Mouse (Mus musculus): ENCODE measurements around the gene Phldb2.

- no peak for TF ChIP-seq CTCF (conservative IDR thresholded peaks at IDR 0.05 in 1 of 2, IDR thresholded peaks at IDR 0.05 in 1 of 2; ENCODE audit: low read depth in 2 of 2, low read length in 2 of 2)
- TF ChIP-seq MAX (IDR thresholded peaks at IDR 0.05; ENCODE audit: low read length): no peak
- TF ChIP-seq ZMIZ1 (IDR thresholded peaks at IDR 0.05; ENCODE audit: low read depth, low read length): no peak
- TF ChIP-seq NELFE (IDR thresholded peaks at IDR 0.05; ENCODE audit: low read depth, low read length): no peak
- TF ChIP-seq MAFK (IDR thresholded peaks at IDR 0.05; ENCODE audit: insufficient replicate concordance, low read length): no peak
- TF ChIP-seq POLR2A (IDR thresholded peaks at IDR 0.05; ENCODE audit: low read depth, low read length): no peak
- TF ChIP-seq ETS1 (conservative IDR thresholded peaks at IDR 0.05; ENCODE audit: low read depth, low read length): no peak
- TF ChIP-seq RAD21 (IDR thresholded peaks at IDR 0.05; ENCODE audit: low read depth, low read length): no peak
- no peak for TF ChIP-seq CHD2 (IDR thresholded peaks at IDR 0.05; ENCODE audit: low read length)
- no peak for TF ChIP-seq USF2 (conservative IDR thresholded peaks at IDR 0.05; ENCODE audit: low read depth, low read length)
- no peak for TF ChIP-seq EP300 (IDR thresholded peaks at IDR 0.05; ENCODE audit: low read length)
- TF ChIP-seq TCF12 (IDR thresholded peaks at IDR 0.05; ENCODE audit: low read depth, low read length): no peak
These were observed 46.2 kb upstream of the Phldb2 start for GRCm38 (mm10) chr16:45999374-46000191.
